In genomic region chr19:37208176-37208755, GRCm38 (mm10) we compare ENCODE assay signal across 8 mouse cellular contexts. TPM values are rescaled to one million over a fixed set of nuclear protein-coding genes. Genes with fewer than 3 reads are reported as not detected.
DNase-seq lines count a peak whose midpoint lies in the region; ATAC-seq lines count a peak whose summit lies in the region.

Gene Cpeb3, minus strand, starts transcription at chr19:37208601.

- DNase-seq in ovary, postnatal 10 days (ENCODE audit: low spot score), result peak; percentile 12
- DNase-seq in ovary, adult 18-20 months (ENCODE audit: low spot score), result no peak
- peak; percentile 85 for DNase-seq in embryo, embryonic 10.5 days (ENCODE audit: low spot score)
- peak in 1 of 2 experiments; percentile 31 for DNase-seq in gastrocnemius, postnatal 4 days (ENCODE audit: low spot score in 2 of 2)
- DNase-seq in intestine, embryonic 14.5 days (ENCODE audit: low spot score), result peak; percentile 76
- peak; percentile 58 for DNase-seq in limb, embryonic 10.5 days (ENCODE audit: low spot score)
- DNase-seq in splenic B cell, adult 2 months (ENCODE audit: low read depth, low spot score), result peak; percentile 56

- H3K4me2 ChIP-seq in intestine, embryonic 14.5 days (ENCODE audit: low read length), result peak within 1 kb of the TSS; percentile 88
- H3K4me2 ChIP-seq in midbrain, embryonic 13.5 days (replicated peaks), result peak within 1 kb of the TSS; percentile 88

- ATAC-seq in intestine, embryonic 14.5 days (replicated peaks; ENCODE audit: low FRiP score, low TSS enrichment, low read depth), result no peak
- no peak for ATAC-seq in midbrain, embryonic 13.5 days

- peaks cover 14% of the 10 kb centered on the region; the same call in 1 of the 2 replicates for H3K4me1 ChIP-seq in intestine, embryonic 14.5 days (replicated peaks; ENCODE audit: control insufficient read depth, insufficient read depth, low read length)
- peaks cover 15% of the 10 kb centered on the region for H3K4me1 ChIP-seq in limb, embryonic 10.5 days
- H3K4me1 ChIP-seq in midbrain, embryonic 13.5 days (replicated peaks), result peaks cover 20% of the 10 kb centered on the region

- peak within 1 kb of the TSS; percentile 96 for H3K9ac ChIP-seq in intestine, embryonic 14.5 days (ENCODE audit: low read length)
- H3K9ac ChIP-seq in midbrain, embryonic 13.5 days (replicated peaks), result peak within 1 kb of the TSS; percentile 97

- H3K9me3 ChIP-seq in intestine, embryonic 14.5 days (ENCODE audit: control insufficient read depth, low read length), result no peaks in the 10 kb centered on the region
- no peaks in the 10 kb centered on the region for H3K9me3 ChIP-seq in limb, embryonic 10.5 days (replicated peaks)
- H3K9me3 ChIP-seq in midbrain, embryonic 13.5 days, result no peaks in the 10 kb centered on the region

- H3K4me3 ChIP-seq in intestine, embryonic 14.5 days (ENCODE audit: low read depth, low read length), result peak within 1 kb of the TSS; percentile 95
- peak within 1 kb of the TSS; percentile 81 for H3K4me3 ChIP-seq in limb, embryonic 10.5 days
- peak within 1 kb of the TSS; percentile 100 for H3K4me3 ChIP-seq in midbrain, embryonic 13.5 days (replicated peaks)

- peaks cover 24% of the 10 kb centered on the region for H3K36me3 ChIP-seq in intestine, embryonic 14.5 days (ENCODE audit: control insufficient read depth, insufficient read depth, low read length)
- peaks cover 40% of the 10 kb centered on the region for H3K36me3 ChIP-seq in limb, embryonic 10.5 days
- peaks cover 28% of the 10 kb centered on the region for H3K36me3 ChIP-seq in midbrain, embryonic 13.5 days
- H3K36me3 ChIP-seq in splenic B cell, adult 2 months (ENCODE audit: control insufficient read depth, insufficient read depth, low read length, poor library complexity, severe bottlenecking), result 0 out of 2 replicates have a peak, but pooled peaks cover 2% of the 10 kb centered on the region

- under 1% methylated on average over 15 of the region's 15 CpGs for WGBS in intestine, embryonic 14.5 days
- 2% methylated on average over 15 of the region's 15 CpGs for whole genome bisulfite sequencing in limb, embryonic 10.5 days
- under 1% methylated on average over 15 of the region's 15 CpGs for WGBS in midbrain, embryonic 13.5 days

- peak within 1 kb of the TSS; percentile 89 for H3K27ac ChIP-seq in intestine, embryonic 14.5 days (ENCODE audit: low read depth)
- peak within 1 kb of the TSS; percentile 96 for H3K27ac ChIP-seq in limb, embryonic 10.5 days
- peak within 1 kb of the TSS; percentile 87 for H3K27ac ChIP-seq in midbrain, embryonic 13.5 days

- no peaks in the 10 kb centered on the region for H3K27me3 ChIP-seq in intestine, embryonic 14.5 days (replicated peaks; ENCODE audit: control insufficient read depth, insufficient read depth, low read length)
- H3K27me3 ChIP-seq in limb, embryonic 10.5 days (ENCODE audit: low read depth, poor library complexity, severe bottlenecking), result no peaks in the 10 kb centered on the region
- 0 out of 2 replicates have a peak, but pooled peaks cover 4% of the 10 kb centered on the region for H3K27me3 ChIP-seq in midbrain, embryonic 13.5 days
- H3K27me3 ChIP-seq in splenic B cell, adult 2 months (ENCODE audit: control insufficient read depth, insufficient read depth, low read length, poor library complexity, severe bottlenecking), result no peaks in the 10 kb centered on the region

RNA-seq across cellular contexts. Expression of gene Cpeb3, which starts in this region (rescaled TPM):
- 10 to 100 TPM; 15.7 to 21.9 TPM for total RNA-seq in gastrocnemius, postnatal 4 days (2021)
- 0.66 and 0.85 TPM in 2 replicates for polyA plus RNA-seq in intestine, embryonic 14.5 days (2014; fragmentation: Nextera tagmentation; extraction: Ambion mirVana)
- polyA plus RNA-seq in limb, embryonic 10.5 days (2016; fragmentation: Nextera tagmentation; extraction: Ambion mirVana), result 0.65 and 0.78 TPM in 2 replicates
- polyA plus RNA-seq in midbrain, embryonic 13.5 days (2015; fragmentation: Nextera tagmentation; extraction: Ambion mirVana), result 7.7 and 11.0 TPM in 2 replicates

Comparison
In these comparisons a context has a peak if more than half of its experiments do, and no peak if none do; other contexts are left out.
1. Peak in DNase-seq, H3K4me3 ChIP-seq, H3K27ac ChIP-seq, H3K9ac ChIP-seq and H3K4me2 ChIP-seq in intestine, embryonic 14.5 days; RNA of the gene not detected or under 1 TPM.
2. Peak in DNase-seq, H3K4me3 ChIP-seq and H3K27ac ChIP-seq in limb, embryonic 10.5 days; RNA of the gene not detected or under 1 TPM.